Mouse (Mus musculus): ENCODE results near the gene Brpf1. TPM values are rescaled to one million over a fixed set of nuclear protein-coding genes. Genes with fewer than 3 reads are reported as not detected.

Gene Brpf1
- polyA plus RNA-seq, 1 experiment from 2014 or later = 20.1 TPM

- Histone ChIP-seq H3K4me2 (replicated peaks; ENCODE audit: low read depth, low read length) (no peak overlapping the region), H3K4me1 (ENCODE audit: control insufficient read depth, insufficient read depth, low read length) (no peaks in the 10 kb centered on the region), H3K36me3 (ENCODE audit: control insufficient read depth, insufficient read depth, low read length) (peaks cover 40% of the 10 kb centered on the region), H3K27me3 (ENCODE audit: control insufficient read depth, insufficient read depth, low read length) (no peaks in the 10 kb centered on the region), H3K27ac (ENCODE audit: low read length) (no peak overlapping the region), H3K9ac (replicated peaks; ENCODE audit: low read depth, low read length) (no peak overlapping the region), H3K4me3 (ENCODE audit: low read depth, low read length) (no peak overlapping the region), H3K9me3 (ENCODE audit: control insufficient read depth, low read depth, low read length) (no peaks in the 10 kb centered on the region)
- WGBS = 89% methylated on average over 7 of the region's 7 CpGs
- no peak for ATAC-seq (ENCODE audit: insufficient number of reproducible peaks, insufficient read depth, low FRiP score, low read depth)
These were observed 61.2 kb downstream of the Brpf1 start for GRCm38 (mm10) chr6:113368124-113368523.

GRCm38 (mm10) chr6:113368577-113368976 is 61.6 kb downstream of the Brpf1 start:
- 75% methylated on average over 5 of the region's 5 CpGs for WGBS
- peaks cover 45% of the 10 kb centered on the region for H3K36me3 ChIP-seq (ENCODE audit: control insufficient read depth, insufficient read depth, low read length)
- no peak overlapping the region for H3K9ac ChIP-seq (replicated peaks; ENCODE audit: low read depth, low read length)
- H3K4me1 ChIP-seq (ENCODE audit: control insufficient read depth, insufficient read depth, low read length) = no peaks in the 10 kb centered on the region
- H3K4me3 ChIP-seq (ENCODE audit: low read depth, low read length) = no peak overlapping the region
- H3K9me3 ChIP-seq (ENCODE audit: control insufficient read depth, low read depth, low read length) = no peaks in the 10 kb centered on the region
- H3K27ac ChIP-seq (ENCODE audit: low read length) = no peak overlapping the region
- no peak overlapping the region for H3K4me2 ChIP-seq (replicated peaks; ENCODE audit: low read depth, low read length)
- no peak for ATAC-seq (ENCODE audit: insufficient number of reproducible peaks, insufficient read depth, low FRiP score, low read depth)
- no peaks in the 10 kb centered on the region for H3K27me3 ChIP-seq (ENCODE audit: control insufficient read depth, insufficient read depth, low read length)

DNA sequence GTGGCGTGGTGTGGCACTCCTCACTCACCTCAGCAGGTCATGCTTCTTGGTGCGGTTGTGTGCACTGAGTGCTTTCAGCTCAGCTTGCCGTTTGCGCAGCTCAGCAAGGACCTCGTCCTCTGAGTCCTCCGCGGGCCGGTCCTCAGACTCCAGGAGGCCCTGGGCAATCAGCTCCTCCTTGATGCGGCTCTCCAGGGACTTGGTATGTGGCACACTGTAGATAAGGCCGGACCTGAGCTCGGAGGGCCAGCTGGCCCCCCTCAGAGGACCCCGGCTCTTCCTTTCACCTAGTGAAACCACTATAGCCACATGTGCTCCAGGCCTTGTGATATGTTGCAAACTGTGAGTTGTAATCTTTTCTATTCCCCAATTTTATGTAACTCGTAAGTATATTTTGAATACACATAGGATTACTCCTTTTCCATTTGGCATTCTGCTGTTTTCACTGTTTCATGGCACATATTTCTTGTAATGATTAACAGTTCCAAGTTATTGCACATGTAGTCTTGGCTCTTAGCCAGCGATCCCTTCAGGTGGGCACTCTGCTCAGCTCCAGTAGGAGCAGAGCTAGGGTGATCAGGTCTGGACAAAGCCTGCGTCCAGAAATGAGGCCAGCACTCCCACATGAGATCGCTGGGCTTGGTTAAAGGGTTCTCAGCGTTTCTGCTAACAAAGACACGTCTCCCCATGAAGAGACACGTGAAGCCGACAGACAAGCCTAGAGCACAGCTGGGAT is 63.4 kb downstream of the Brpf1 start:
- Histone ChIP-seq H3K4me3 (ENCODE audit: low read depth, low read length) (no peak overlapping the region), H3K4me2 (replicated peaks; ENCODE audit: low read depth, low read length) (no peak overlapping the region), H3K27me3 (ENCODE audit: control insufficient read depth, insufficient read depth, low read length) (no peaks in the 10 kb centered on the region), H3K9ac (replicated peaks; ENCODE audit: low read depth, low read length) (no peak overlapping the region), H3K27ac (ENCODE audit: low read length) (no peak overlapping the region), H3K4me1 (ENCODE audit: control insufficient read depth, insufficient read depth, low read length) (no peaks in the 10 kb centered on the region), H3K36me3 (ENCODE audit: control insufficient read depth, insufficient read depth, low read length) (peaks cover 56% of the 10 kb centered on the region), H3K9me3 (ENCODE audit: control insufficient read depth, low read depth, low read length) (no peaks in the 10 kb centered on the region)
- 94% methylated on average over 20 of the region's 20 CpGs for WGBS
- no peak for ATAC-seq (ENCODE audit: insufficient number of reproducible peaks, insufficient read depth, low FRiP score, low read depth)

DNA sequence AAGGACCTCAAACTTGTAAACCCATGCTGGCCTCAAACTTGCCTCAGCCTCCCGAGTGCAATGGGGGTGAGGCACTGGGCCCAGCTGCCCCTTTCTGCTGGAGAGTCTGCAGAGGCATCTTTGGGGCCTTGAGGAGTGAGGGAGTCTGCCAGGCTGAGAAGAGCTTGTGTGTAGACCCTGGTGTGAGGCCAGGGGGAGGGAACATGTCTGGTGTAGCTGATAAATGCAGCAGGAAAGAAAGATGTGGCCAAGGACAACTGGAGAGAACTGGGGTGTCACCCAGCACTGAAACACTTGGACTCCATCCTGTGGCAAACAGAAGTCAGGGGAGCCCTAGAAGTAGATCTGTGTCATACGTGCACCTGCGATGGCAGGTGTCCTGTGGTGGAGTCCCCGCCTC is 66.6 kb downstream of the Brpf1 start:
- Histone ChIP-seq H3K9ac (replicated peaks; ENCODE audit: low read depth, low read length) (no peak overlapping the region), H3K27ac (ENCODE audit: low read length) (no peak overlapping the region), H3K27me3 (ENCODE audit: control insufficient read depth, insufficient read depth, low read length) (no peaks in the 10 kb centered on the region), H3K4me2 (replicated peaks; ENCODE audit: low read depth, low read length) (no peak overlapping the region), H3K4me3 (ENCODE audit: low read depth, low read length) (no peak overlapping the region), H3K4me1 (ENCODE audit: control insufficient read depth, insufficient read depth, low read length) (no peaks in the 10 kb centered on the region), H3K9me3 (ENCODE audit: control insufficient read depth, low read depth, low read length) (no peaks in the 10 kb centered on the region), H3K36me3 (ENCODE audit: control insufficient read depth, insufficient read depth, low read length) (peaks cover 49% of the 10 kb centered on the region)
- ATAC-seq (ENCODE audit: insufficient number of reproducible peaks, insufficient read depth, low FRiP score, low read depth) = no peak
- WGBS = 94% methylated on average over 4 of the region's 4 CpGs

Other genes starting within 250 kb of the Brpf1 start
- 114 and 123 TPM in 2 replicates for gene Setd5, start 229.8 kb upstream of the Brpf1 start, polyA plus RNA-seq (2014; fragmentation: Nextera tagmentation; extraction: Ambion mirVana)
- gene Lhfpl4, start 111.8 kb upstream of the Brpf1 start, polyA plus RNA-seq (2014; fragmentation: Nextera tagmentation; extraction: Ambion mirVana) = 0.87 and 1.8 TPM in 2 replicates
- 31.6 and 33.2 TPM in 2 replicates for gene Mtmr14, start 69.3 kb upstream of the Brpf1 start, polyA plus RNA-seq (2014; fragmentation: Nextera tagmentation; extraction: Ambion mirVana)
- 0.20 TPM in 1 of 2 replicates, not detected in the other for gene Cpne9, start 24.8 kb upstream of the Brpf1 start, polyA plus RNA-seq (2014; fragmentation: Nextera tagmentation; extraction: Ambion mirVana)
- 14.7 and 18.0 TPM in 2 replicates for gene Ogg1, start 19.8 kb downstream of the Brpf1 start, polyA plus RNA-seq (2014; fragmentation: Nextera tagmentation; extraction: Ambion mirVana)
- gene Camk1, start 36.8 kb downstream of the Brpf1 start, polyA plus RNA-seq (2014; fragmentation: Nextera tagmentation; extraction: Ambion mirVana) = 102 and 107 TPM in 2 replicates
- gene Tada3, start 70.7 kb downstream of the Brpf1 start, polyA plus RNA-seq (2014; fragmentation: Nextera tagmentation; extraction: Ambion mirVana) = 52.6 and 54.8 TPM in 2 replicates
- 222 and 230 TPM in 2 replicates for gene Arpc4, start 71.0 kb downstream of the Brpf1 start, polyA plus RNA-seq (2014; fragmentation: Nextera tagmentation; extraction: Ambion mirVana)
- 2.6 and 2.7 TPM in 2 replicates for gene Ttll3, start 82.1 kb downstream of the Brpf1 start, polyA plus RNA-seq (2014; fragmentation: Nextera tagmentation; extraction: Ambion mirVana)
- 20.2 and 20.3 TPM in 2 replicates for gene Rpusd3, start 112.2 kb downstream of the Brpf1 start, polyA plus RNA-seq (2014; fragmentation: Nextera tagmentation; extraction: Ambion mirVana)
- 0.46 TPM in 1 of 2 replicates, not detected in the other for gene Cidec, start 128.6 kb downstream of the Brpf1 start, polyA plus RNA-seq (2014; fragmentation: Nextera tagmentation; extraction: Ambion mirVana)
- 78.6 and 81.1 TPM in 2 replicates for gene Jagn1, start 135.4 kb downstream of the Brpf1 start, polyA plus RNA-seq (2014; fragmentation: Nextera tagmentation; extraction: Ambion mirVana)
- gene Il17re, start 151.3 kb downstream of the Brpf1 start, polyA plus RNA-seq (2014; fragmentation: Nextera tagmentation; extraction: Ambion mirVana) = 19.0 and 19.8 TPM in 2 replicates
- gene Il17rc, start 164.3 kb downstream of the Brpf1 start, polyA plus RNA-seq (2014; fragmentation: Nextera tagmentation; extraction: Ambion mirVana) = 10.6 and 12.9 TPM in 2 replicates
- 16.0 and 20.5 TPM in 2 replicates for gene Creld1, start 176.2 kb downstream of the Brpf1 start, polyA plus RNA-seq (2014; fragmentation: Nextera tagmentation; extraction: Ambion mirVana)
- 0.48 and 0.61 TPM in 2 replicates for gene Prrt3, start 194.8 kb downstream of the Brpf1 start, polyA plus RNA-seq (2014; fragmentation: Nextera tagmentation; extraction: Ambion mirVana)
- 84.8 and 94.9 TPM in 2 replicates for gene Emc3, start 224.5 kb downstream of the Brpf1 start, polyA plus RNA-seq (2014; fragmentation: Nextera tagmentation; extraction: Ambion mirVana)
- gene Fancd2, start 224.5 kb downstream of the Brpf1 start, polyA plus RNA-seq (2014; fragmentation: Nextera tagmentation; extraction: Ambion mirVana) = 12.3 and 13.8 TPM in 2 replicates